Mouse (Mus musculus): ENCODE data around the gene Pex10. TPM values are rescaled to one million over a fixed set of nuclear protein-coding genes. Genes with fewer than 3 reads are reported as not detected.

The Pex10 gene
- total RNA-seq, 2 experiments from 2014 or later: 23.9 to 25.7 TPM

DNA sequence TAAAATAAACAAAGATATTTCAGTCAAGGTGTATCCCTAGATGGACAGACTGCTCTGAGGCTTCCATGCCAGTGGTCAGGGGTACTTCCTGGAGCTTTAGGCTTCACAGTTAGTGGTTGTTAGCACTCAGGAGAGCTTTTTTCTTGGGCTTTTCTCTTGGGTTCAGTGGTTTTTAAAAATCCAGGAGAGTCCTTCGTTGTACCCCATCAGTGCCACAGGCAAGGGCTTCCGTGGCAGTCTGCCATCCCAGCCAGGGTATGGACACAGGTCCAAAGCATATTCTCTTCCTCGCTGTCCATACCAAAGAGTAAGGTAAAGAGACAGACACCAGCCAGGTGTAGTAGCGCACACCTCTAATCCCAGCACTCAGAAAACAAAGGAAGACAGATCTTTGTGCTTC lies 23.3 kb downstream of the Pex10 start:
- intact Hi-C loops (cut with DNase I): no loop called here
- no peak for DNase-seq (ENCODE audit: low spot score)

DNA sequence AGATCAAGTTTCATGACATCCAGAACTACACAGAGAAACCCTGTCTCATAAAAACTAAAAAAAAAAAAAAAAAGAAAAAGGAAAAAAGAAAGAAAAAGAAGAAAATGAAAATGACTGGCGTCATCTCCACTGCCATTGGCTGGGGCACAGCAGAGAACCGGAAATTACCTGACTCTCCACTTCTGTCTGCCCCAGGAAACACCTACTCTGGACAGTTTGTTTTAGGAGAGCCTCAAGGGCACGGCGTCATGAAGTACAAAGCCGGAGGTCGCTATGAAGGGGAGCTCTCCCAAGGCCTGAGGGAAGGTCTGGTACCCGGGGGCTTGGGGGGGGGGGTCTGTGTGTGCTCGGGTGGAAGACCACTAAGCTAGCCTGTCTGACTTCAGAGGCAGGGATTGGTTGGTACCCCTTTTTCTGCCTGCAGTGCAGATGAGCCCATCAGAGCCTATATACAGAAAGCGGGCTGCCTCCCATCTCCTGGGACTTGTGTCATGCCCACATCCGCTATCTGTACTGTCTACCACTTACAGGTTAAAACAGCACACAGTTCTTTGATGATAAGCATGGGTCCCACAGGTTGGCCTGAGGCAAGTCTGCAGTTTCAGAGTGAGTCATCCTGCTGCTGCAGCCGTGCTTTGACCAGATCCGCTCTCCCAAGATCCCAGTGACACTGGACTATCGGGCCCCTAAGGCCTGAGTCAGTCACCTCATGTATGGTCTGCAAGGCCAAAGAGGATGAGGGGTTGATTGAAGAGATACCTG lies 24.1 kb downstream of the Pex10 start:
- intact Hi-C loops (cut with DNase I): no loop called here
- no peak for DNase-seq (ENCODE audit: low spot score)

DNA sequence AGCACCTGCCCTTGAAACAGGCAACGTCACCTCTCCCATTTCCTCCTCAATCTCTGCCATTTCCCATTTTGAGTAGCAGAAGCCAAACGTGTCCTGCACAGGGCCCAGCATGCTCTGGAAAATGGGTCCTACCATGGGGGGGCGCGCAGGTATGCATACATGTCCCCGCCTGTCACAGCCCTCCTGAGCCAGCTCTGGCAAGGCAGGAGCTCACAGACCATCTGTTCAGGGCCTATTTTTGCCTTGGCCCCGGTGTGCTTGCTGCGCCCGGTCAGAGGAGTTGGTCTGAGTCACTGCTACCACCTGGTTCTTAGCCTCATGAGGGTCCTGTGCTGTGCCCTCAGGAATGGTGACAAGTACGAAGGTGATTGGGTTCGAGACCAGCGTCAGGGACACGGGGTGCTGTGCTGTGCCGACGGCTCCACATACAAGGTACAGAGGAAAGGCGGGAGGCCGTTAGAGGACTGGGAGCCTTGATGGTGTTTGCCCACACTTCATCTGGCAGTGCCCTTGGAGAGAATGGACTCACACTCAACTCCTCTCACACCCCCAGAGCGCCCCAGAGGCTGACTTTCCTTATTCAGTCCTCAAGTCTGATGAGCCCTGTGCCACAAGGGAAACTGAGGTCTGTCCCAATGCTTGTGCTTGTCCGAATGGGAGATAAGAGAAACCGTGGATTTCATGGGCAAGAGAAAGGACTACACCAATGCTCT lies 26.1 kb downstream of the Pex10 start:
- no peak for DNase-seq (ENCODE audit: low spot score)
- intact Hi-C loops (cut with DNase I): no loop called here

DNA sequence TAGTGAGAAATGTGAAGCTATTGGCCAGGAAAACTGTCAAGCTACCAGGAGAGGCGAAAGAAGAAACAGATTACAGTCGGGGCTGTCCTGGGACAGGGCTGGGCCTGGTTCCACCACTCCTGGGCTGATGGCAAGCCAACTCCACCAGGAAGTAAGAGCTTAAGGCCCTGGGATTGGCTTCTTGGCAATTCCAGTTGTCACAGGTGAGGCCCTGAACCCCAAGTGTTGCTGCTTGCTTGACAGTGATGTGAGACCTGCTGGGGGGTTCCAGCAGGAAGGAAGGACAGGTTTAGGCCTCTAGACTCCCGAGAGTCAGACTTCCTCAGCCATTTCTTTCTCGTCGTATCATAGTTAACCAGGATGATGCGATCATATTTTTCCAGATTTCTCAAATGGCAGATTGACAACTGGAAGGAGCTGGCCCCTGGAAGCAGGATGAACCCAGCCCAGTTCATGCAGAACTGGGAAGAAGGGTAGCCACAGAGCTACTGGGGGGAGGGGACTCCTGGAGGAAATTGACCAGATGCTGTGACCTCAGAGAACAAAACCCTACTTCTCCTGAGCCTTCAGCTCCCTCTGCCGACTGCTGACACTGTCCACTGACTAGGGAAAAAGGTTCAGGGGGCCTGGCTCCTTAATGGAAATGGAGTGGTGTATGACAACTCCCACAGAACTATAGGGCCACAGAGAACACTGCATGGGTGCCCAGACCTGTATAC lies 26.8 kb downstream of the Pex10 start:
- no peak for DNase-seq (ENCODE audit: low spot score)
- intact Hi-C loops (cut with DNase I): loop anchor here (2.0 kb wide), 1 partner anchor 215 kb away; no protein-coding TSS in a partner anchor

DNA sequence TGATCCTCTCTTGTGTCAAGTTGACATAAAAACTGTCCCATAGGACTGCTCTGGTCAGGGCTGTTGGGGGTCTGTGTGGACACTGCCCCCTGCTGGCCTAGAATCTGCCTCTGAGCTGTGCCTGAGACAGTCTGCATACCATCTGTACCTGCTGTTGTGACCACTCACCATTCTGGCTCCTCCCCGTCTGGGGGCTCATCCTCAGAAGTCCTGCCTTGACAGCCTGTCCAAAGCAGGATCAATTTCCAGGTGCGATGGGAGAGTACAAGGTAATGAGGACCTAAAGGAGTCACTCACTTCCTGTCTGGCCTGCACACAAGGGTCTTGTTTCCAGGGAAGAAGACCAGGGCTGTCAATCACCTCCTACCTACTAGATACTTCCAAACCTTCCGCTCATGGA lies 27.7 kb downstream of the Pex10 start:
- no peak for DNase-seq (ENCODE audit: low spot score)
- intact Hi-C loops (cut with DNase I): loop anchor here (2.0 kb wide), 1 partner anchor 214 kb away; no protein-coding TSS in a partner anchor

DNA sequence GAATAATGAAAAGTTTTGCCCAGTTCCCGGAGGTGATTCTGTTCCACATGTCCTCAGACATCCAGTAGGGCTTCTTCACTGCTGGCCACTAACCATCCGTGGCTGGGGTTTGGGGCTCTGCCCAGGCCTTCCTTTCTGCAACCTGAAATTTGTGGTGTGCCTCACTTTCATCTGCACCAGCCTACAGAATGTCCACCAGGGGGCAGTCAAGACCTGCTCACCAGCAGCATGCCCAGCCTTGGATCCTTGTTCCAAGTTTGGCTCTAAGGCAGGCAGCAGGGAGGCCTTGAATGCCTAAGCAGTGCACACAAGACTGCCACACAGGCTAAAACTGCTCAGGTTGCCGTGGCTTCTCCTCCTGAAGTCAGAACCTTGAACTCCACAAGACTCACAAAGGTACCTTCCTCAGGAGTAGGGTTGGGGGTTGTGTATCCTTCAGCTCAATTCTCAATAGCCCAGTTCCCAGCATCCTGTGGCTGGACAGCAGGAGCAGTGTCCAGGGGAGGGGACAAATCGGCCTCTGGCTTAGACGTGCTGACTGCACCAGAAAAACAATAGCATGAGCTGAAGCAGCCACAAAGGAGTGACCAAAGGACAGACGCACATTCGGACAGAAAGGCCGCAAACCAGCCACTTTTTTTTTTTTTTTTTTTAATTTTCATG lies 28.6 kb downstream of the Pex10 start:
- peak; percentile 70 for DNase-seq (ENCODE audit: low spot score)
- intact Hi-C loops (cut with DNase I): loop anchor here (1.0 to 2.0 kb wide), 2 partner anchors 154 to 213 kb away; partner anchors contain the start of gene Faap20

DNA sequence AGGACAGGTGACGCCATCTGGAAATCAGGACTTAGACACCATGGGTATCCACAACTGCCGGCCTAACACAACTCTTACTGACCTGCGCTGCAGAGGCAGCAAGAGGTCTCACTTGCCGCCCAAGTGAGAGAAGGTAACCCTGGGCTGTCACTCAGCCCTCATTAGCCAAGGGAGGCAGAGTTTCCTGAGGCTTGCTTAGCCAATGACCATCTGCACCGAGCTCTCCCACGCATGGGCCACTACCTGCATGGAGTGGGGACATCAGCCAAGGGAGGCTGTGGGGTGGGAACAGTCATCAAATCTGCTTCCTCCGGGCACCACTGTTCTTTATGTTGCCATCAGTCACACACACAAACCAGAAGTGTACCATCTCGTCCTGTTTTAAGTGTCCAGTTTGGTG lies 29.2 kb downstream of the Pex10 start:
- DNase-seq (ENCODE audit: low spot score): no peak
- intact Hi-C loops (cut with DNase I): loop anchor here (1.0 to 2.0 kb wide), 2 partner anchors 153 to 213 kb away; partner anchors contain the start of gene Faap20

DNA sequence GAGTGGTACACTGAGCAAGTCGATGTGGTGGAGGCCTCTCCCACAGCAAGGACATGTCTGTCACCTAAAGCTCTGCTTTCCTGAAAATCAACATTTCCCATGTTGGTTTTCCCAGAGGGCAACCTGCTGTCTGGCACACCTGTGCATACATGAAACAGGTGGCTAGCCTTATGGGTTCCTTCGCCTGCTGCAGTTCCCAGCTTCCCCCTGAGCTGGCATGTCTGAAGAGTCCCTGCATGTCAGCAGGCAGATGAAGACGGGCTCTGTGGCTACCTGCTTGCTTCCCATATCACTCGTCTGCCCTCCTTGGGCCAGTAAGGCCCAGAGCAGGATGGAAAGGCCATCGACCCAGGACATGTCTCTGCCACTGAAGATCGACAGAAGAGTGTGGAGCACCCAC lies 30.6 kb downstream of the Pex10 start:
- DNase-seq (ENCODE audit: low spot score): no peak
- intact Hi-C loops (cut with DNase I): no loop called here

DNA sequence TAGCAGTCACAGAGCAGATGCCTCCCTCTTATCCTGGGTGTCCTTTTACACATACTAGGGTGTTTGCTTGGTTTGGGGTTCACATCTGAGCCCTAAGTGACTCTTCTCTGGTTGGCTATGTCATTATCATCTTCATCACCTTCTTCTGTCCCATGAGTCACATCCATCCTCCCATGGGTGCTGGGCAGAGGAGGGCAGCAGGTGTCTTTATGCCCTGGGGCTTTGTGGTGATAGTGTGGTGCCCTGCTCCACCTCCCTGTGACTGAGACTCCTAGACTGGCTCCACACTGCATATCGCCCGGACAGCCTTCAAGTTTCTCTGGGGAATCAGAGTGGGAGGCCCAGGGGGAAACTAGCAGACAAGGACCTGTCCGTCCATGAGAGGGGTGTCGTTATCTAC lies 31.8 kb downstream of the Pex10 start:
- intact Hi-C loops (cut with DNase I): no loop called here
- no peak for DNase-seq (ENCODE audit: low spot score)

DNA sequence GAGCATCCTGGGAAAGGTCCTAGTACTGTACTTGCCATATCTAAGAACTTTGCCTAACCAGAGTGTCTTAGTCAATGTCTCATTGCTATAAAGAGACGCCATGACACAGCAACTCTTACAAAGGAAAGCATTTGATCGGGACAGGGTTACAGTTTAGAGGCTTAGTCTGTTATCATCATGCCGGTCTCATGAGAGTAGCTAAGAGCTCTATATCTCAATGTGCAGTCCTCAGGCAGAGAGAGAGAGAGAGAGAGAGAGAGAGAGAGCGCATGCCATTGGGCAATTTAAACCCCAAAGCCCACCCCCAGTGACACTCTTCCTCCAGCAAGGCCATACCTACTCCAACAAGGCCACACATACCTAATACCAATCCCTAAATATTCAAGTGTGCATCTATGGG lies 41.1 kb downstream of the Pex10 start:
- intact Hi-C loops (cut with DNase I): no loop called here
- DNase-seq (ENCODE audit: low spot score): no peak

DNA sequence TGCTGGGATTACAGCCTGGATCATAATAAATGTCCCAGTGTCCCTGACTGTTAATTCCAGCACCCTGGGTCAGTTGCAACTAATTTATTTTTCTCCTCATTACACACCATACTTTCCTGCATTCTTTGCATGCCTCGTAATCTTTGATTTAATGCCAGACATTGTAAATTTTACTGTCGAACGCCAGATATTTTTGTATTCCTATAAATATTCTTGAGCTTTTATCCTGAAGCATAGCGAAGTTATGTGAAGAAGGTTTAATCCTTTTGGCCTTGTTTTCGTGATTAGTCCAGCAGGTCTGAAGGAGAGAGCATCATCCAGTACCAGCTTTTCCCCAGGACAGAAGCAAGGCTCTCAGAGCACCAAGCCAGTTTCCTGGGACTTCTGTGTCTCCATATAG lies 42.7 kb downstream of the Pex10 start:
- no peak for DNase-seq (ENCODE audit: low spot score)
- intact Hi-C loops (cut with DNase I): no loop called here

DNA sequence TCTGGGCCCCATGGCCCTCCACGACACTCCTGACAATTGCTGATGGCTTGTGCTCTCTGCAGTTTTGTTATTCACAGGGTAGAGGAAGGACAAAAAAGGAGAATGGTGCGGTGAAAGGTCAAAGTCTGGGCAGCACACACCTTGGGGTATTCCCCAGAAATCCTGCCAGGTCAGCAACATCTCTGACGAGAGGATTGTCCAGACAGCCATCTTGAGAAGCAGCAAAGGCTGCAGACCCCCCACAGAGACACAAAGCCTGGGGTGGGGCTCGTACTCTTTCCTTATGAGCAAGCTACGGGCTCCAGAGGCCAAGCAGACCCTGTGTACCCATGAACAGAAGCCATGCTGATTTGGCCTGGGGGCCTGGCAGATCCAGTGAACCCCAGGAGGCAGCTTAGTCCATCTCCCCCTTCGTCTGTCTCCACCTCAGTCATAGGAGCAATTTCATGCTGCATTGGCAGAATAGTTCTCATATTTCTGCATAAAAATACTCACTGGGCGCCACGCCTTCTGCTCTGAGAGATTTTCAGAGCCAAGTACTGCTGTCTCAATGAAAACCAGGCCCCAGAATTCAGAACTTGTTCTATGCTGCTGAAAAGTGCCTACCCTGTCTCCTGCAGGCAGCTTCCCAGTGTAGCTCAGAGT lies 47.1 kb downstream of the Pex10 start:
- intact Hi-C loops (cut with DNase I): no loop called here
- no peak for DNase-seq (ENCODE audit: low spot score)

DNA sequence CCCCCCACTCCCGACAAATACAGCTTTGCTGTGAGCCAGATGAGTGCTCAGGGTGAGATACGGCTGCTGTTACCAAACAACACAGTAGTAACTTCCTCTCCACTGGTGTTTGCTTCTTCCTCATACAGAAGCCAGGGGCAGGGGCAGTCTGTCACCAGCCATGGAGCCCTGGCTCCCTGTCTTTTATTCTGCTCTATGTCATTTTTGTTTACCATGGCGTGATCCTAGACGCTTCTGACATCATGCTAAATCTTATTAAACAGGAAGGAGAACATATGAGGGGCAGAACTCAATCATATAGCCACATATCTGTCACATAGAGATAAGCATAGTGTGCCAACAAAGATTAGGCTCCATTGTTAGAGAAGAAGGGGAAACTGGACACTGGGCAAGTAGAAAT lies 49.8 kb downstream of the Pex10 start:
- intact Hi-C loops (cut with DNase I): no loop called here
- no peak for DNase-seq (ENCODE audit: low spot score)

DNA sequence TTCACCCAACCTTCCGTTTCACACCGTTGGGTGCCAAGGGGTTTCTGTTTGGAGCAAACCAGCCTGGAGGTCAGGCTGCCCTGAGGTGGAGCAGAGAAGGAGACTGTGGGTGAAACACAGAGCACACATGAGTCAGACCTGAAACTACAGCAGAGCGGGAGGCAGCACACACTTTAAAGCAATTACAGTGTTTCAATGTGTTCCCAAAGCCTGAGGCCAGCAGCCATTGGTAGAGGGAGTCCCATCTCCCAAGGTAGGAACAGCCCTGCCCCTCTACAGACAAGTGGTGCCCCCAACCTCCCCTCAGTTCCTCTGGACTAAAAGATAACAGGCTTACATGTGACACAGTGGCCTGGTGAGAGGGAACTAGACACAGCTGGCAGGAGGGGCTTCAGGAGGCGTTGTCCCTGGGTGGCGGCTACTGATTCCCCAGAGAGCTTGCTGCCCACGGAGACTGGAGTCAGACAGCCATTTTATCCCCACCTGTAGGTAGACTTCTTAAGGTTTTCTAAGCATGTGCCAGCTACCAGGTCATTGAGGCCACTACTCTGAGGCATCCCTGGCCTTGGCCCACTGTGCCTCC lies 50.7 kb downstream of the Pex10 start:
- intact Hi-C loops (cut with DNase I): no loop called here
- no peak for DNase-seq (ENCODE audit: low spot score)

DNA sequence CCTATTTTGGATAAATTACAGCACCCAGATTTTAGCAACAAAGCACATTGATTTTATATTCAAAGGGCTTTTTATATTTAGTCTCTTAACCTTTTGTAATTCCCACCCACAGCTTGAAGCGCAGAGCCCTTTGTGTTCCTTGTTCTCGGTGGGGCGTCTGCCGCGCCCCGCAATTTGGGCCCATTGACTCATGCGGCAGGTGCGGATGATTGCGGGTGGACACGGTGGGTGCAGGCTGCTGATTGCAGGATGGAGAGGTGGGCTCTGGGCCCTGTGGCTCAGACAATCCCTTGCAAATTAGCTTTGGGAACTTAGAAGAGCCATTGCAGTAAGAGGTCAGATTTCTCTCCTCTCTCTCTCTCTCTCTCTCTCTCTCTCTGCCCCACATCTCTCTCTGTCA lies 51.5 kb downstream of the Pex10 start:
- intact Hi-C loops (cut with DNase I): no loop called here

DNA sequence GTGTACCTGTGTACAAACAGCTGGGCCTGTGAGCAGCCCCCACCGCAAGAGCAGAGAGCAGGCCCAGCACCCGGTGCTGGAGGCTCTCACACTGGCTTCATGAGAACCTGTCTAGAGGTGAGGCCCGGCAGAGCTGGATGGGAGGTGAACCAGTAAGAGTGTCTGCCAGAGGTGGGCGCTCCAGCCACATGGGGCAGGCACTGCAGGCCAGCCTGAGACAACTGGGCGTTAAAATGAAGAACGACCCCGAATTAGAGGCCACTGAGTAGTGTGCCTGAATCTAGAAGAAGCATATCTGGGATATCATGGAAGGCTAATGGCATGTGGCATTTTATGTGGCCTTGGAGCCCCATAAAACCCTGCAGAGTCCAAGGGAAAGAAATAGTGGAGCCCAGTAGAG lies 53.2 kb downstream of the Pex10 start:
- DNase-seq (ENCODE audit: low spot score): no peak
- intact Hi-C loops (cut with DNase I): loop anchor here (10.0 kb wide), 1 partner anchor 125 kb away; the partner anchor contains the start of gene Faap20

More for the DNA sequence above, 51.5 kb downstream of the Pex10 start:
- no peak for DNase-seq (ENCODE audit: low spot score)

DNA sequence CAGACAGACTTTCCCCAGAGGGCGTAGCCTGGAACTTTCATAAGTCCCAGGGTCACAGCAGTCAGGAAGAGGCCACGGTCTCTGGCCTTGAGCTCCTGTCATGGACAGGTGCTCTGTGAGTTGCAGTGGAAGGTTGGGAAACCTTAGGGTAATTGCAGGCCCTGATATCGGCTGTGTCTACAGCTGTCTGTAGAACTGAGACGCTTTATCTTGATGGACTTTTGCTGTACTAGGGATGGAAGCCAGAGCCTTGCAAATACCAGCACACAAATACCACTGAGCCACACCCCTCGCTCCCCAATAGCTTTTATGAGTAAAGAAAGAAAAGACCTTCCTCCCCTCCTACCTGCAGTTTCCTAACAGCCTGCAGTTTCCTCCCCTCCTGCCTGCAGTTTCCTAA lies 53.8 kb downstream of the Pex10 start:
- intact Hi-C loops (cut with DNase I): loop anchor here (10.0 kb wide), 1 partner anchor 124 kb away; the partner anchor contains the start of gene Faap20
- no peak for DNase-seq (ENCODE audit: low spot score)

DNA sequence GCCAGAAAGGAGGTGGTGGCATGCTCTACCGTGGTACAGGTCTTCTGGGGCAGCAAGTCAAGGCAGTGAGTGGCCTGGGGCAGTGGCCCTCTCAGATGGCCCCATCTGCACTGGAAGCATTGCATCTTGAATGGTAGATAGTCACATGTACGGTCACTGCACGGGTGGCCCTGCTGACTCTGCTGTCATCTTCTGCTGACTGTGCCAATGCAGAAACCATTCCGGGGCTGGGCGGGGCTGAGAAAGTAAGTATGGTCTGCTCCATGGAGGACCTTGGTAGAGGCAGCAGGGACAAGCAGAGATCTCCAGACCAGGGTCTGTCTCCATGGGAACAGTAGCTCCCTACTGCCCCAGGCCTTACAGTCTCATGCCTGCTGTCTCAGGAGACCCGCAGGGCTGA lies 54.4 kb downstream of the Pex10 start:
- DNase-seq (ENCODE audit: low spot score): no peak
- intact Hi-C loops (cut with DNase I): loop anchor here (10.0 kb wide), 1 partner anchor 124 kb away; the partner anchor contains the start of gene Faap20
